Mouse (Mus musculus): ENCODE results near the gene 1700020N15Rik. TPM values are rescaled to one million over a fixed set of nuclear protein-coding genes. Genes with fewer than 3 reads are reported as not detected.
"Not testable (repeated sequence)": the region's sequence is repeated elsewhere in the genome, so short reads cannot be mapped to it uniquely, and the experiment has no call there.

Gene 1700020N15Rik
- polyA plus RNA-seq (2015; fragmentation: Nextera tagmentation; extraction: Ambion mirVana) = not detected in 2 replicates

DNA sequence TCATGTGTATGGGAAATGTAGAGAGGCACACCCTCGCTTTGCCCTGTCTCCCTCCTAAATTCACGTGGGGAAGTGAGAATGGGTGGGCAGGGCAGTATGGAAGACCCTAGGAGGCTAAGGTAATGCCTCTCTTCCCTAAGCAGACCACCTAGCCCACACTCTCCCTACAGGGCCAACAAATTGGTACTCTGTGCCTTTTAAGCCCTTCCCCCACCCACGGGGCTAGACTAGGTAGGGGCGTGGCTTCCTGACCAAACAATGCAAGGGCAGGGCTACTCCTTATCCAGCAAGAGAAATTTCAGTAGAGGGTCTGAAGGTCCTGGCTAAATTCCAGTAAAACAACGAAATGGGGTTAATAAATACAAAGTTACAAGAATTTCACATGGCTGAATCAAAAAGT lies at the start of gene 1700020N15Rik:
Gene 1700020N15Rik, plus strand, starts transcription at position 301 of the 400 bp plus-strand sequence.
- not testable (repeated sequence) for H3K9me3 ChIP-seq (ENCODE audit: control insufficient read depth, low read length); H3K27me3 ChIP-seq (replicated peaks; ENCODE audit: control insufficient read depth, insufficient read depth, low read length); H3K9ac ChIP-seq (replicated peaks; ENCODE audit: low read depth, low read length); H3K4me3 ChIP-seq (replicated peaks; ENCODE audit: low read length); H3K36me3 ChIP-seq (ENCODE audit: control insufficient read depth, insufficient read depth); H3K4me1 ChIP-seq (replicated peaks; ENCODE audit: control insufficient read depth, insufficient read depth, low read length); ATAC-seq; H3K4me2 ChIP-seq (ENCODE audit: low read length); H3K27ac ChIP-seq (ENCODE audit: low read length)
- WGBS = 76% methylated on average over 3 of the region's 5 CpGs

DNA sequence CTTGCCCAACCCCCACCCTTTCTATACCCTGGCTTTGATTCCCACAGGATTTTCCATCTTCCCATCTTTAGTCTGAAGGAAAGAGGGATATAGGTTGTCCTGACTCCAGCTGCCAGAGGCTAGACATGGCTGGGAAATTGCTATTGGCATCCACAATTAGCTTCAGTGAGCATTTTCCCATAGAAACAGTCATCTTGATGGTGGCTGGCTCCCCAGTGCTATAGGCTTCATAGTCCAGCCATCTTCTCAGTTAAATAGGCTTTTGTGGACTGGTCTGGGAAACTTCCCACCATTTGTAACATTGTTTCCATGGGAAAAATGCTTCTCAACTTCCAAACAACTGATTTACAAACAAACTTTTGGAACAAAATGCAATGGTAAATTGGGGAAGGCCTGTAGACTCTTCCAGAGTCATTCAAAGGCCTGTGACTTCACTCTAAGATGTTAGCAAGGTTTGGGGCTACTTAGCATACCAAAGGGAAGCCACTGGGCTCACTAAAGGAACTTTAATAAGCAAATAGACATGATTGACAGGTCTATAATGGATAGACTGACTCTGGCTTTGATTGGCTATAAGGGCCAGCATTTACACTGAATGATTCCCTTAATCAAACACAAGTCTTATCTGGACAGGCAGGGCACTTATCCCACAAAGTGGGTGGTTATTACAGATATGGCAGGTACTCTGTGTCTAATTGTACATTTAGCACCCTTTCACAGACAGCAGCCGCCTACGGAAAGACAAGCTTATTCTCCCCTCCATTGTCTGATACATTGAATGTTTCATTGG lies 31.9 kb downstream of the 1700020N15Rik start:
- H3K27me3 ChIP-seq (replicated peaks; ENCODE audit: control insufficient read depth, insufficient read depth, low read length) = no peaks in the 10 kb centered on the region
- no peaks in the 10 kb centered on the region for H3K4me1 ChIP-seq (replicated peaks; ENCODE audit: control insufficient read depth, insufficient read depth, low read length)
- 53% methylated on average over 2 of the region's 2 CpGs for WGBS
- ATAC-seq = no peak
- no peak overlapping the region for H3K9ac ChIP-seq (replicated peaks; ENCODE audit: low read depth, low read length)
- no peak overlapping the region for H3K4me3 ChIP-seq (replicated peaks; ENCODE audit: low read length)
- no peaks in the 10 kb centered on the region for H3K9me3 ChIP-seq (ENCODE audit: control insufficient read depth, low read length)
- H3K36me3 ChIP-seq (ENCODE audit: control insufficient read depth, insufficient read depth) = no peaks in the 10 kb centered on the region
- H3K27ac ChIP-seq (ENCODE audit: low read length) = no peak overlapping the region
- H3K4me2 ChIP-seq (ENCODE audit: low read length) = no peak overlapping the region

All from forebrain, embryonic 16.5 days (tissue).